Mouse (Mus musculus) myocyte (in vitro differentiated cells): ENCODE measurements around the gene Rpl23.

ENCODE experiments used
- CEBPB ChIP-seq: IDR thresholded peaks from 2 replicates; pipeline ENCODE4 v1.6.1; 2011; ENCODE audit warnings: mild to moderate bottlenecking, moderate library complexity; ENCODE audit not compliant: poor library complexity, insufficient read depth, severe bottlenecking
- E2F4 ChIP-seq: IDR thresholded peaks from one replicate; pipeline ENCODE4 v1.6.1; 2011; ENCODE audit warnings: mild to moderate bottlenecking, control low read depth, moderate library complexity; ENCODE audit not compliant: insufficient read depth
- MAX ChIP-seq: IDR thresholded peaks from one replicate; pipeline ENCODE4 v1.6.1; 2011; ENCODE audit warnings: low read depth, mild to moderate bottlenecking, control low read depth
- MYOG ChIP-seq, 3 experiments: IDR thresholded peaks; one replicate each; pipeline ENCODE4 v1.6.1; 2011; ENCODE audit warnings: control low read depth in 2 of 3, low read depth in 2 of 3, mild to moderate bottlenecking in 2 of 3; ENCODE audit not compliant: insufficient read length in 2 of 3, control insufficient read depth in 1 of 3, insufficient read depth in 1 of 3
- POLR2A ChIP-seq: IDR thresholded peaks from one replicate; pipeline ENCODE4 v1.6.1; 2011; ENCODE audit warnings: low read depth, mild to moderate bottlenecking, control low read depth, moderate library complexity; ENCODE audit not compliant: insufficient read length
- POLR2AphosphoS2 ChIP-seq: IDR thresholded peaks from one replicate; pipeline ENCODE4 v1.6.1; 2011; ENCODE audit warnings: low read depth, control low read depth; ENCODE audit not compliant: insufficient read length
- SRF ChIP-seq: IDR thresholded peaks from one replicate; pipeline ENCODE4 v1.6.1; 2011; ENCODE audit warnings: low read depth; ENCODE audit not compliant: control insufficient read depth, insufficient read length
- TCF12 ChIP-seq: IDR thresholded peaks from one replicate; pipeline ENCODE4 v1.6.1; 2011; ENCODE audit warnings: mild to moderate bottlenecking, control low read depth; ENCODE audit not compliant: poor library complexity, insufficient read depth, severe bottlenecking

- no peak for TF ChIP-seq POLR2A
- TF ChIP-seq TCF12 = no peak
- no peak for TF ChIP-seq MAX
- no peak for TF ChIP-seq SRF
- no peak for TF ChIP-seq POLR2AphosphoS2
- TF ChIP-seq CEBPB = no peak
- TF ChIP-seq E2F4 = no peak
- TF ChIP-seq MYOG (IDR thresholded peaks at IDR 0.05; ENCODE audit: control insufficient read depth in 1 of 3, insufficient read depth in 1 of 3, insufficient read length in 2 of 3, low read depth in 2 of 3) = no peak
Observed at GRCm38 (mm10) chr11:97809235-97810121, 27.2 kb upstream of the Rpl23 start.
